Mouse (Mus musculus): Measurements from ENCODE around the gene Znrf3. TPM values are rescaled to one million over a fixed set of nuclear protein-coding genes. Genes with fewer than 3 reads are reported as not detected.

Gene Znrf3
- polyA plus RNA-seq, 1 experiment from 2014 or later = 13.1 TPM

DNA sequence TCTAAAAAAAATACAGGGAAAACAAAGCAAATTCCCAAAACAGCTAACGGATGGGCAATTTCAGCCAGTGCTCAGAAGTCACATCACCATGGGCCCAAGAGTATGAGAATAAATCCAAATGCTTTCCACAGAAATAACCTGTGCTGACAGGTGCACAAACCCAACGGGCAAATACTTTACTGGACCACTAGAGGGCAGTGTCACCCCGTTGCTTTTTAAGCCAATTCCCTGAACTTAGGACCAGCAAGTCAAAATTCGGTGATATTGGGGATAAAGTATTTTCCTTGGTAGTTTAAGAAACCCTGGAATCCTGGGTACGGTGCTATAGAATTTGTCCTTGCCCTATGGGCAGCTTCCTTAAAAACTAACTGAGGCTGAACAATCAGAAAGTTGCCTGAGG is 154.0 kb downstream of the Znrf3 start:
- peaks cover 12% of the 10 kb centered on the region for H3K4me1 ChIP-seq
- DNase-seq (ENCODE audit: low spot score) = peak; percentile 72
- H3K9me3 ChIP-seq = no peaks in the 10 kb centered on the region
- no peak overlapping the region for H3K4me3 ChIP-seq
- H3K36me3 ChIP-seq (replicated peaks) = peaks cover 33% of the 10 kb centered on the region
- no peaks in the 10 kb centered on the region for H3K27me3 ChIP-seq (replicated peaks; ENCODE audit: low read depth, poor library complexity, severe bottlenecking)
- H3K27ac ChIP-seq (replicated peaks) = no peak overlapping the region
- WGBS = 21% methylated on average over 5 of the region's 5 CpGs

DNA sequence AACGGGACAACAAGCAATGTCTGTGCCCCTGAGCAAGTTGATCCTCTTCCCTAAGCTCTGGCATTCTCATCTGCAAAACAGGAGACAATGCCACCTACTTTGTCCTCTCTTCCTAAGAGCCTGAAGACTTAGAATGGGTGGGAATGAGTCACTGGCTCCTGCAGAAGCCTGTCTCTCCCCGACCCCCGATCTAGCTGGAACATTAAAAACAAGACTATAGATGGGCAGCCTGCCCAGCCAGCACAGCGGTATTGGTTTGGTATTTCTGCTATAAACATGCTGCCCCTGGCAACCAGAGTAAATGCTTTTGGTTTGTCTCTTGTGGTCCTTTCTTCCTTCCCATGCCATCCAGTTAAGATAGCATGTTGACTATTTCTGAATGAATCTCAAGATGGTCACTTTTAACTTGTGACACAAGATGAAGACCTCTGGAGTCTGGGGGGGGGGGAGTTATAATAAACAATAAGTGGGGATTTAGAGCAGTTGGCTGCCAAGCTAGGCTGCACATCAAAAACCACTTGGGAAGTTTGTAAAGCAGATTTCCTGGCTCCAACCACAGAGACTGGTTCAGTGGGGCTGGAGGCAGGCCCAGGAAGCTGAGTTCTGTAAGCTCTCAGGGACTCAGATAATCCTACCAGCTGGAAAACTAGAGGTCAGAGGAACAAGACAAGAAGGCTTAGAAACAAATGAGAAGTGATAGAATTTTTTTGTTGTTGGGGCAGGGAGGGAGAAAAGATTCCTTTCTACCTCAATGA is 154.6 kb downstream of the Znrf3 start:
- Histone ChIP-seq H3K36me3 (replicated peaks) (peaks cover 40% of the 10 kb centered on the region), H3K4me1 (peaks cover 9% of the 10 kb centered on the region; the same call in 1 of the 2 replicates)
- 89% methylated on average over 4 of the region's 4 CpGs for WGBS

DNA sequence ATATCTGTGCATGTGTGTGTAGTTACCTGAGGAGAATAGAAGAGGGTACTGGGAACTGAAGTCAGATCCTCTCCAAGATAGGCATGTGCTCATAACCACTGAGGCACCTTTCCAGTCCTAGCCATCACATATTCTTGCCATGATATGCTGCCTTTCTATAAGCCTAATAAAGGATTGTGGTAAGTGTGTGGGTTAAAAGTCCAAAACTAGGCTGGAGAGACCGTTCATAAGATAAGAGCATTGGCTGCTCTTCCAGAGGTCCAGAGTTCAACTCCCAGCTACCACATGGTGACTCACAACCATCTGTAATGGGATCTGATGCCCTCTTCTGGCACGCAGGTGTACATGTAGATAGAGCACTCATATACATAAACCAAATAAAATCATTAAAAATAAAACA is 160.7 kb downstream of the Znrf3 start:
- peaks cover 97% of the 10 kb centered on the region for H3K36me3 ChIP-seq (replicated peaks)
- H3K27me3 ChIP-seq (replicated peaks; ENCODE audit: low read depth, poor library complexity, severe bottlenecking) = no peaks in the 10 kb centered on the region
- H3K4me3 ChIP-seq = no peak overlapping the region
- WGBS = 90% methylated on average over 2 of the region's 2 CpGs
- no peak for DNase-seq (ENCODE audit: low spot score)
- H3K9me3 ChIP-seq = no peaks in the 10 kb centered on the region
- H3K27ac ChIP-seq (replicated peaks) = no peak overlapping the region
- H3K4me1 ChIP-seq = no peaks in the 10 kb centered on the region

More for the DNA sequence above, 154.6 kb downstream of the Znrf3 start:
- no peak overlapping the region for H3K27ac ChIP-seq (replicated peaks)
- H3K9me3 ChIP-seq = no peaks in the 10 kb centered on the region
- H3K27me3 ChIP-seq (replicated peaks; ENCODE audit: low read depth, poor library complexity, severe bottlenecking) = no peaks in the 10 kb centered on the region
- DNase-seq (ENCODE audit: low spot score) = no peak
- H3K4me3 ChIP-seq = no peak overlapping the region

DNA sequence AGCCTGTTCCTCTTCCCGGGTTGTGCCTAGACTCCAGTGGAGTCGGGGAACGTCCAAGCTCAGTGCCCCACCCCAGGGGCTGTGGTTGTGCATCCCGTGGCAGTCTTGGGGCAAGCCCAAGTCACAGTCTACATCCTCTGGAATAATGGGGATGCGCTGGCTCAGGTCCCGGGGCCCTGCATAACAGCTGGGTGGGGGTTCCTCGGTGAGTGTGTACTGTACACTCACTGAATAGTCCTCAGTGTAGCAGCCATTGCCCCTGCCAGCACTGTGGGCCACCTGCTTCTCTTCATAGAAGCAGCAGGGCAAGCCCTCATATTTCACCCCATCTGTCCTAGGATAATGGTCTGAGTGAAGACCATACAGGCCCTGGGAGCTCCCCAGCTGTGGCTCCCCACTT is 163.7 kb downstream of the Znrf3 start:
- Histone ChIP-seq H3K4me1 (no peaks in the 10 kb centered on the region), H3K9me3 (no peaks in the 10 kb centered on the region), H3K4me3 (no peak overlapping the region), H3K27me3 (replicated peaks; ENCODE audit: low read depth, poor library complexity, severe bottlenecking) (no peaks in the 10 kb centered on the region), H3K36me3 (replicated peaks) (peaks cover 67% of the 10 kb centered on the region), H3K27ac (replicated peaks) (no peak overlapping the region)
- WGBS = 93% methylated on average over 7 of the region's 7 CpGs
- no peak for DNase-seq (ENCODE audit: low spot score)

DNA sequence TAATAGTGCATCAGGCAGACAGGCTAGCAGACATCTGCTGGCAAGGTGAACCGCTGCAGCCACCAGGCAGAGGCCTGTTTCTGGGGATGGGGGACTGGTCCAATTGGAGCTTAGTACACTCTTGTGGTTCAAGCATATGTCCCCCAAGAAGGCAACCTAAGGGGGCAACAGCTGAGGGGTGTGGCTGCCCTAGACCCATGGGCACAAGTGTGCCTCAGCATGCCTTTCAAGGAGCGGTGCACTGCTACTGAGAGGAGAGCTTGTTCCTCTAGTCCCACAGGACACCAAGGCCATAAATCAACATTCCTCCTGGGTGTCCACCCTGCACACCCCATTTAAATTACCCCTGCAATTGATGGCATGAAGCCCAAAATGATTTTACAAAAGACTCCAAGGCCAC is 166.2 kb downstream of the Znrf3 start:
- WGBS = 84% methylated on average over 2 of the region's 2 CpGs
- no peak overlapping the region for H3K27ac ChIP-seq (replicated peaks)
- no peaks in the 10 kb centered on the region for H3K9me3 ChIP-seq
- no peaks in the 10 kb centered on the region for H3K27me3 ChIP-seq (replicated peaks; ENCODE audit: low read depth, poor library complexity, severe bottlenecking)
- peaks cover 3% of the 10 kb centered on the region; the same call in 1 of the 2 replicates for H3K4me1 ChIP-seq
- H3K36me3 ChIP-seq (replicated peaks) = peaks cover 45% of the 10 kb centered on the region
- no peak for DNase-seq (ENCODE audit: low spot score)
- H3K4me3 ChIP-seq = no peak overlapping the region

DNA sequence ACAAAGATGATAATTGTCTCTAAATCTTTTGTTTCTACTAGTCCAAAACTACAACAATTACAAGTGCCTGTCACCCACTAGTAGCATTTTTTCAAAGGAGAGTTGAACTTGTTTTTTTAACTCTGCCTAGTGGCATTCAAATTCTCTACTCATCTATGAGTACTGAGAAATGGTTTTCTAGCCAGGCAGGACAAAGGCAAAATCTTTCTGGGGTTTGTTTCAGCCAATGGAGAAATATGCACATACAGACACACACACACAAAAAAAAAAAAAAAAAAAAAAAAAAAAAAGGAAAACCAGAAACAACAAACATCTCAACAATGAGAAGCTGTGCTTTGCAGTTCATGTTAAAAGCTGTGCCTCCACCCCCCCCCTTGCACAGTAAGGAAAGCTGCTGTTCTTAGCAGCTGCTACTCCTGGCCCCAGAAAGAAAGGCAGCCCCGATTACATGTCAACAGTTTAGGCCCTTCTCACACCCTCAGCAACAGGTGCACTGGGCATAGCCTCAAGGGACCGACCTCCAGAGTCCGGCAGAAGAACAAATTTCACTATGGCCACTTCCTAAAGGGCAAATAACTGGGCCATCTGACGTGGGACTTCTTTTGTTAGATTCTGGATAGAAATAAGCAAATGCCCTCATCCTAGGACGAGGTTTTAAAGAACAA is 167.2 kb downstream of the Znrf3 start:
- 68% methylated on average over 5 of the region's 5 CpGs for WGBS
- H3K36me3 ChIP-seq (replicated peaks) = peaks cover 35% of the 10 kb centered on the region
- H3K4me3 ChIP-seq = no peak overlapping the region
- H3K27ac ChIP-seq (replicated peaks) = no peak overlapping the region
- no peaks in the 10 kb centered on the region for H3K27me3 ChIP-seq (replicated peaks; ENCODE audit: low read depth, poor library complexity, severe bottlenecking)
- H3K4me1 ChIP-seq = peaks cover 5% of the 10 kb centered on the region; the same call in 1 of the 2 replicates
- no peaks in the 10 kb centered on the region for H3K9me3 ChIP-seq
- DNase-seq (ENCODE audit: low spot score) = no peak

DNA sequence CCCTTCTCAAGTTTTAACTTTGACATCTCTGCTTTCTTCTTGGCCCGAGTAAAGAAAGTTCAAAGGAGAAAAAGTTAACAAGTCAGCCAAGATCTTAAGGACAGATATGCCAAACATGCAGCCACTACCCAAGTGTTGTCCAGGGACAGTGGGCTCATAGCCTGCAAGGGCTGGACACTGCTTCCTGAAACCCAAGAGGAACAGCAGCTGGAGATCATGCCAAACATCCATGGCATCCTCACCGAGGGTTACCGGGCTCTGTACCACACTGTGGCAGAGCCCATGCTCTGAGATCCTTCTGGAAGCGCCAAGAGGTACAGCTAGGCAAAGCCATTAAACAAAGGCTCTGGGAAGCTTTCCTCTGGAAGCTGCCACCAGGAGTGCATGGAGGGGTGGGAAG is 169.4 kb downstream of the Znrf3 start:
- H3K27ac ChIP-seq (replicated peaks) = no peak overlapping the region
- no peaks in the 10 kb centered on the region for H3K27me3 ChIP-seq (replicated peaks; ENCODE audit: low read depth, poor library complexity, severe bottlenecking)
- H3K4me3 ChIP-seq = no peak overlapping the region
- DNase-seq (ENCODE audit: low spot score) = no peak
- no peaks in the 10 kb centered on the region for H3K9me3 ChIP-seq
- WGBS = 80% methylated on average over 4 of the region's 4 CpGs
- H3K4me1 ChIP-seq = peaks cover 20% of the 10 kb centered on the region
- H3K36me3 ChIP-seq (replicated peaks) = peaks cover 13% of the 10 kb centered on the region

DNA sequence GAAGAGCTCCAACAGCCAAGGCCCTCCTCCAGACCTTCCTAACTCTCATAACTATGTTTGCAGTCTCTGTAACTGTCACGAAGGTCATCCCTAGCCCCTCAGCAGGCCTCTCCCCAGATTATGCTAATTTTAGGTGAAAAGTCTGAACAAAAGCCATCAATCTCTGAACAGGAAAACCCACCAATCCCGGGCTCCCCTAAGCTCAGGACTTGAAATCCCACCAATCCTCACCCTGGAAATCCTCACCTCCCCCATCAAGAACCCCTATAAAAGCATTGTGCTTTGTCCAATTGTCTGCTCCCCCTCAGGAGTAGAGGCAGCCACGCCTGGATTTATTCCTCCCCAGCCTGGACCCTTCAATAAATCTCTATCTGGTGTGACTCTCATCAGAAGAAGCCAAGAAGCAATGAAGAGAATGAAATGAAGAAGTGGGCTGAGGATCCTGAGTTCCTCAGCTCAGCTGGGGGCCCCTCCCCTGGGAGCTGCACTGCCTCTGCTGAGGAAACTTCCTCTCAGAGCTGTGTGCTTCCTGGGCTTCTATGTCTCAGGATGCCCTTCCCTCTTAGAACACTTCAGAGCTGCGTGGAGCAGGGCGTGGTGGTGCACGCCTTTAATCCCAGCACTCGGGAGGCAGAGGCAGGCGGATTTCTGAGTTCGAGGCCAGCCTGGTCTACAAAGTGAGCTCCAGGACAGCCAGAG is 172.0 kb downstream of the Znrf3 start:
- peaks cover 20% of the 10 kb centered on the region for H3K4me1 ChIP-seq
- no peak overlapping the region for H3K27ac ChIP-seq (replicated peaks)
- H3K36me3 ChIP-seq (replicated peaks) = 0 out of 2 replicates have a peak, but pooled peaks cover 4% of the 10 kb centered on the region
- no peaks in the 10 kb centered on the region for H3K9me3 ChIP-seq
- WGBS = 83% methylated on average over 9 of the region's 9 CpGs
- no peak overlapping the region for H3K4me3 ChIP-seq
- no peaks in the 10 kb centered on the region for H3K27me3 ChIP-seq (replicated peaks; ENCODE audit: low read depth, poor library complexity, severe bottlenecking)
- DNase-seq (ENCODE audit: low spot score) = no peak

DNA sequence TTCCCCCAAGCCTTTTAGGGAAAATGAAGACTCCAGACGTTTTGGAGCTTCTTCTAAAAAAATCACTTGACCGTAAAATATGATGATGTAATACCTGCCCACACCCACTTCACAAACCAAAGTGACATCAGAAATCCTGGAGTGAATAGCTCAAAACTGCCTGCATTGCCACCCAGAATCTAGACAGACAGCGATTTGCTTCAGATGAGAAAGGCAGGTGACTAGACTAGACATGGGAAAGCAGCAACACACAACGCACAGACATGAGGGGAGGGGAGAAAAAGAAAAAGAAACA is 172.6 kb downstream of the Znrf3 start:
- no peaks in the 10 kb centered on the region for H3K27me3 ChIP-seq (replicated peaks; ENCODE audit: low read depth, poor library complexity, severe bottlenecking)
- H3K36me3 ChIP-seq (replicated peaks) = 0 out of 2 replicates have a peak, but pooled peaks cover 4% of the 10 kb centered on the region
- no peak for DNase-seq (ENCODE audit: low spot score)
- no peak overlapping the region for H3K4me3 ChIP-seq
- H3K4me1 ChIP-seq = peaks cover 20% of the 10 kb centered on the region
- 76% methylated on average over 4 of the region's 4 CpGs for WGBS
- no peaks in the 10 kb centered on the region for H3K9me3 ChIP-seq
- no peak overlapping the region for H3K27ac ChIP-seq (replicated peaks)

DNA sequence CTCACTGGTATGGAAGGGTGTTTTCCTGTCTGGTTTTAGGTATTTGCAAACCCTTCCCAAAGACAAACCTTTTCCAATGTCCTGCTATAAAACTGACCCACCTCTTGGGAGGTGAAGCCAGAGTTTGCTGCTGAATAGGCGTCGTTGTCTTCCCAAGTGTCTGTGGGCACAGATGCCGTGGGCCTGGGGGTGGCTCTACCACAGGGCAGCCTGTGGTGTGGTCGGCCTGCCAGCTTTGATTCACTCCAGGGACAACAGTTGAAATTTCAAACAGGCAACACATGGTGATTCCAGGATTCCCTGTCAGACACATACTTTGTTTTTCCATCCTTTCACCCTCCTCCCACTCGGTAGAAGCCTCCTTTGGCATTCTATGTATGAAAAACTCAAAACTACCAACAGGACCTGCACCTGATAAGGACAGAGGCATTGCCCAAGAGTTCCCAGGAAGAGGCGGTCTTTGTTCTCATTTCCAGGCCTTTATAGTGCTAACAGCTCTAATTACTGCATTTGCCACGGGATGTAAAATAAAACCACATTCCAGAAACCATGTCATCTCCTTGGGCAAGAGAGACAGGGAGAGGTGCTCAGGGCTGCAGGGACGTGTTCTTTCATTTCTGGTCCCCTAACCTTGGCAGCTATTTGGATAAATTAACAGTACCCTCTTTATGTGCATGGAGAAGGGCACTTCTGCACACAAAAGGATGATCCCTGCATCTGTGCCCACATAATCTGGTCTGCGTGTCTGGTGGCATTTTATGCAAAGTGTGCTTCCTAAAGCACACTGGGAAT is 173.2 kb downstream of the Znrf3 start:
- 0 out of 2 replicates have a peak overlapping the region, but pooled peaks have one; percentile 27 for H3K27ac ChIP-seq (replicated peaks)
- H3K4me3 ChIP-seq = no peak overlapping the region
- 57% methylated on average over 9 of the region's 9 CpGs for WGBS
- H3K9me3 ChIP-seq = no peaks in the 10 kb centered on the region
- no peak for DNase-seq (ENCODE audit: low spot score)
- peaks cover 20% of the 10 kb centered on the region for H3K4me1 ChIP-seq
- H3K27me3 ChIP-seq (replicated peaks; ENCODE audit: low read depth, poor library complexity, severe bottlenecking) = no peaks in the 10 kb centered on the region
- H3K36me3 ChIP-seq (replicated peaks) = 0 out of 2 replicates have a peak, but pooled peaks cover 4% of the 10 kb centered on the region

DNA sequence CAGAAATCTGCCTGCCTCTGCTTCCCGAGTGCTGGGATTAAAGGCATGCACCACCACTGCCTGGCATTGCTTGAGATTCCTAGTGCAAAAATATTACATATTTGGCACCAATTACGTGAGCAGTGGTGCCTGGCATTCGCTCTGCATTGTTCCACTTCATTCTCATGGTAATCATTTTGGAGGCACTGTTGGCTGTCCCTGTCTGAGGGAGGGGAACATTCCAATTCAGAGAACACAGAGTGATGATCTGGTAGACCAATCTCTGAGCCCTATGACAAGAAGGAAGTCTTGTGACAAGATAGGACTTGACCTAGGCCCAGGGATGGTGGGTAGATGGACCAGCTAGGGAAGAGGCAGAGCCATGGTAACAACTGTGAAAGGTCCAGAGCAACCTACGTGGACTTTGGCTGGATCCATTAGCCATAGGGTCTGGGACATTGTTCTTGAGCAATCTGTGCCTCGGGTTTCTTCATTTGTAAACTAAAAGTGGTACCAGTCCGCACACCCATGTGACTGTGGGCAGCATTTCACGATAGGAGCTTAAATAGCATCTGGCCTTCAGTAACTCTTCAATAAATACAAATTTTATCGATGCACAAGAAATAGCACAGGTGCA is 174.7 kb downstream of the Znrf3 start:
- no peaks in the 10 kb centered on the region for H3K27me3 ChIP-seq (replicated peaks; ENCODE audit: low read depth, poor library complexity, severe bottlenecking)
- 89% methylated on average over 8 of the region's 8 CpGs for WGBS
- H3K27ac ChIP-seq (replicated peaks) = no peak overlapping the region

DNA sequence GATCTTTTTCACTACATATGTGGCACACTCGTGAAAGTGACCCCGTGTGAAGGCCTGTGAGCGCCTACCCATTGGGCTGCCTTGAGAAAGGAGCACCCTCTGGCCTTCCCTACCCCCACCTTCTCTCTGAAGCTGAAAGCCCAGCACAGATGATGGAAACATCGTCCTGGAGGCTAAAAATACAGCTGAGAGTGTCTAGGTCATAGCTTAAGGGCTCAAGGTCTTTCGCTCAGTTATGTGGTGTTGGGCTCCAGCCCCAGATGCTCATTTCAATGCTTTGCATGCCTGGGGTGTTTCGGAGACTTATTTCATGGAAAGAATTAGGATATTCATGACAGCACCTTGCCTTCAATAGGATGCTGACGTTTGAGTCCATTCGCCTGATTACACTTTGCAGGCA is 178.9 kb downstream of the Znrf3 start:
- Histone ChIP-seq H3K27ac (replicated peaks) (no peak overlapping the region), H3K36me3 (replicated peaks) (no peaks in the 10 kb centered on the region), H3K4me3 (no peak overlapping the region), H3K9me3 (no peaks in the 10 kb centered on the region), H3K27me3 (replicated peaks; ENCODE audit: low read depth, poor library complexity, severe bottlenecking) (peaks cover 24% of the 10 kb centered on the region), H3K4me1 (peaks cover 15% of the 10 kb centered on the region)
- WGBS = 76% methylated on average over 8 of the region's 8 CpGs
- no peak for DNase-seq (ENCODE audit: low spot score)

More for the DNA sequence above, 174.7 kb downstream of the Znrf3 start:
- no peak overlapping the region for H3K4me3 ChIP-seq
- H3K4me1 ChIP-seq = peaks cover 22% of the 10 kb centered on the region
- H3K9me3 ChIP-seq = no peaks in the 10 kb centered on the region
- H3K36me3 ChIP-seq (replicated peaks) = no peaks in the 10 kb centered on the region
- DNase-seq (ENCODE audit: low spot score) = no peak
